Mouse (Mus musculus): ENCODE results near the gene Siah2.

GRCm38 (mm10) chr3:58695044-58695443 is 2.8 kb upstream of the Siah2 start:
- TF ChIP-seq POLR2A (IDR thresholded peaks at IDR 0.05; ENCODE audit: borderline replicate concordance, insufficient read depth, low read length) (no peak), CTCF (IDR thresholded peaks at IDR 0.05; ENCODE audit: borderline replicate concordance, insufficient read depth, low read depth, low read length) (no peak)
